Mouse (Mus musculus) hindbrain, embryonic 10.5 days (tissue): ENCODE results near the gene Slc25a47. TPM values are rescaled to one million over a fixed set of nuclear protein-coding genes. Genes with fewer than 3 reads are reported as not detected.

Source experiments
- DNase-seq: peaks from one replicate; pipeline ENCODE4 v3.0.0-alpha.2; 2017; ENCODE audit warnings: low spot score
- H3K27ac ChIP-seq: fragments of 300-500 bp; sonication (generic); 2 replicates; pipeline ENCODE4 v1.5.1; 2016; ENCODE audit warnings: mild to moderate bottlenecking, moderate library complexity
- H3K27me3 ChIP-seq: fragments of 300-500 bp; sonication (generic); 2 replicates; pipeline ENCODE4 v1.6.1; 2016; ENCODE audit warnings: mild to moderate bottlenecking; ENCODE audit not compliant: poor library complexity, insufficient read depth, severe bottlenecking
- H3K36me3 ChIP-seq: fragments of 300-500 bp; sonication (generic); 2 replicates; pipeline ENCODE4 v1.6.1; 2016; ENCODE audit warnings: mild to moderate bottlenecking, moderate library complexity
- H3K4me1 ChIP-seq: fragments of 300-500 bp; sonication (generic); replicated peaks from 2 replicates; pipeline ENCODE4 v1.6.1; 2016; ENCODE audit warnings: mild to moderate bottlenecking
- H3K4me3 ChIP-seq: fragments of 300-500 bp; sonication (generic); 2 replicates; pipeline ENCODE4 v1.5.1; 2016; ENCODE audit warnings: mild to moderate bottlenecking, moderate library complexity
- H3K9me3 ChIP-seq: fragments of 300-500 bp; sonication (generic); 2 replicates; pipeline ENCODE4 v1.6.1; 2016; ENCODE audit warnings: mild to moderate bottlenecking, moderate library complexity
- WGBS: fragments of 180-500 bp; shearing (Covaris S2); methylation state at CpG from one replicate; pipeline ENCODE4 v1.1.7; 2016; 5-methylcytosine and 5-hydroxymethylcytosine counted together
- polyA plus RNA-seq: library from polyadenylated mRNA; unstranded; fragments of >200 nt; fragmentation: Nextera tagmentation; extraction: Ambion mirVana; gene quantifications from 2 replicates; pipeline ENCODE4 v1.2.1, GENCODE M21; 2016

Gene Slc25a47
- polyA plus RNA-seq, 1 experiment from 2014 or later = 10.3 TPM

DNA sequence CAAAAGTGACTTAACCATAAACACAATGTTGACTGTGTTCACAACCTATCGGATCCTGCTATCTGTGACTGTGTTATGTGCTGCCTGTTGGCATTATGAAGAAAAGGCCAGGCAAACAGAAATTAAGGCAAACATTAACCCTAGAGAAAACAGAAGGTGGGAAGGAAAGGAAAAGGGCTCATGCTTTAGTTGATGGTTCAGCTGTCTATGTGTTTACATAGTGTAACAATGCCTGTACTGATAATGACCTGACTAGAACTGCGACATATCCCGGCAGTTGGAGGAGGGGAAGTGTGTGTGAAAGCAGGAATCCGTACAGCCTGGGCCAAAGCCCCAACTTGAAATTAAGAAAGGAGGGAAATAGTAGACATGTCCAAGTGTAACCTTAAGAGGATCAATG is 51.2 kb downstream of the Slc25a47 start:
- 91% methylated on average over 4 of the region's 4 CpGs for WGBS
- DNase-seq = no peak
- Histone ChIP-seq H3K27ac (no peak overlapping the region), H3K4me1 (no peaks in the 10 kb centered on the region), H3K9me3 (no peaks in the 10 kb centered on the region), H3K36me3 (peaks cover 93% of the 10 kb centered on the region), H3K27me3 (no peaks in the 10 kb centered on the region), H3K4me3 (no peak overlapping the region)

DNA sequence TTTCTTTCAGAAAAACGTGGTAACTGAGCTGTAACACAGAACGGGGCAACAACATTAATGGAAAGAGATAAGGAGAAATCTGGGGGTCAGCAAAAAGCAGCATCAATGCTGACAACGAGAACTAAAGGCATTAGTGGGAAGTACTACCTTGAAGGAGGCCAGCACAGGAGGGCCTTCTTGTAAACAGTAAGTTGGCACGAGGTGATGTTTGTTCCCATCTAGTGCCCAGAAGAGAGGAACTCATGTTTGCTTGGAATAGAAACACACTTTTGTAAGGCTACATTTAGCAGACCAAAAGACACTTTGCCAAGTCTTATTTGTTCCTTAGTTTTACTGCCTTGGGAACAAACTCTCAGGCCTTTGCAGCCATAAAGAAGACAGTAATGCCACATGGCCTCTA is 52.8 kb downstream of the Slc25a47 start:
- DNase-seq = no peak
- WGBS = 67% methylated on average over 4 of the region's 4 CpGs
- peaks cover 78% of the 10 kb centered on the region for H3K36me3 ChIP-seq

DNA sequence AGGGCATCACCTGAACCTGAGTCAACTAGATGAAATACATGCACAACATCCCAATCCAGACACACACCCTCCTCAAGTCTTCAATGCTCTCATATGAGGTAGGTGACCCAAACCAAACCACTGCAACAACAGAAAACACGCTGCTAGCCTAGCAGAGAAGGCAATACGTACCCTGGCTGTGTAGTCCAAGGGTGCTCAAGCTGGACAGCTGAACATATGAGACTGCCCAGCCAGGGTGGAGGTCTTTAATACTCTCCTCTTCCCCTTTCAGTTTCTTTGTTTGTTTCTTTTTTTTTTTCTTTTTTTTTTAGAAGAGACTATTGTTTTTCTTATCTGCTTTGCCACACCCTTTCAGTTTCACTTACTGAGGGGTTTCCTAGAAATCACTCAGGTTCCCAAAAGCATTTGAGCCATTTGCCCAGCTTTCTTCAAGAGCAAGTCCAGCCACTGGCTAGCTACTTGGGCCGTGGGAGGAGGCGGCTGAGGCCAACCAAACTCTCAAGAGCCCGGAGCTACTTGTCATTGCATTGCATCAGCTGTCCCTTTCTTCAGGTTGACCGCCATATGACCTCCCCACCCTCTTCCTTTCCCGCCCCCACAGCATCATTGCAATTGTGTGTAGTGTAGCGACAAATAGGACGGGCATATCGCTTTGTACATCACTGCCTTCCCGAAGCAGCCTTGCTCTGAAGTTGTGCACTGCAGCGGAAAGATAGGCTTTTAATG is 57.3 kb downstream of the Slc25a47 start, which contains the start of gene Wdr25:
Wdr25 (plus strand) TSS at position 643 of the 726 bp plus-strand sequence.
- Histone ChIP-seq H3K36me3 (peaks cover 35% of the 10 kb centered on the region), H3K4me3 (peak within 1 kb of the TSS; percentile 94), H3K4me1 (peaks cover 25% of the 10 kb centered on the region), H3K9me3 (no peaks in the 10 kb centered on the region), H3K27ac (peak within 1 kb of the TSS; percentile 91), H3K27me3 (no peaks in the 10 kb centered on the region)
- 25% methylated on average over 12 of the region's 12 CpGs for WGBS
- no peak for DNase-seq

More for the DNA sequence above, 52.8 kb downstream of the Slc25a47 start:
- H3K4me1 ChIP-seq = peaks cover 15% of the 10 kb centered on the region
- H3K9me3 ChIP-seq = no peaks in the 10 kb centered on the region
- no peak overlapping the region for H3K27ac ChIP-seq
- no peak overlapping the region for H3K4me3 ChIP-seq
- H3K27me3 ChIP-seq = no peaks in the 10 kb centered on the region

DNA sequence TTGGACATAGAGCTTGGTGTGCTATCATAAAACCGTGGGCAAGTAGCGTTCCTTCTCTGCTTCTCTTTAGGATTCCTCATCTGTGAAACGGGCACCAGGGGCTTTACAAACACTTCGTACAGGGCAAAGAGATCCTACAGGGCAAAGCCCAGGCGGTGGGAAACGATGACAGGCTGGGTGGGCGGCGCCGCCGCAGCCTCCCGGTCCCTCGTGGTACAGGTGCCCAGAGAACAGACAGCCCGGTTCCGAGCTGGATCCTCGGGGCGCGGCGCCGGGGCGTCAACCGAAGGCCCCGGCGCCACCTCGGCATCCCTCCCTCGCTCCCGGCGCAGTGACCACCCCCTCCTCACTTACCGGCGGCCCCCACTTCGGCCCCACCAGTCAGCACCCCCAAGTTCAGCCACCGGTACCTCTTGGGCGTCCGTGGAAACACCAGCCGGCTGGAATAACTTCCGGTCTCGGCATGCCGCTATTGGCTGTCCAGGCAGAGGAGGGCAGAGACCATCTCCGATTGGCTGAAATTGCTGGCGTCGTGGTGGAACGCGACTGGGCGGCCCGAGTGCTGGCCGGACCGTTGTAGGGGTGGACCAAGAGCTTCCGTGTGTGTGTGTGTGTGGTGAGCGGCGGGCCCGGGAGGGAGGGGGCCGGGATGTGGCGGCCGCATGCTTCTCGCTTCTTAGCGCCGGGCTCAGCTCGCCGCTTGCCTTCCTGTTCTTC is 58.0 kb downstream of the Slc25a47 start, which contains the start of gene Wars:
Wars (minus strand) TSS at position 460 of the 717 bp plus-strand sequence.
- under 1% methylated on average over 58 of the region's 58 CpGs for WGBS
- no peaks in the 10 kb centered on the region for H3K27me3 ChIP-seq
- peak; percentile 97 for DNase-seq
- H3K4me3 ChIP-seq = peak within 1 kb of the TSS; percentile 94
- peak within 1 kb of the TSS; percentile 91 for H3K27ac ChIP-seq
- peaks cover 25% of the 10 kb centered on the region for H3K4me1 ChIP-seq
- H3K9me3 ChIP-seq = no peaks in the 10 kb centered on the region
- peaks cover 33% of the 10 kb centered on the region for H3K36me3 ChIP-seq

DNA sequence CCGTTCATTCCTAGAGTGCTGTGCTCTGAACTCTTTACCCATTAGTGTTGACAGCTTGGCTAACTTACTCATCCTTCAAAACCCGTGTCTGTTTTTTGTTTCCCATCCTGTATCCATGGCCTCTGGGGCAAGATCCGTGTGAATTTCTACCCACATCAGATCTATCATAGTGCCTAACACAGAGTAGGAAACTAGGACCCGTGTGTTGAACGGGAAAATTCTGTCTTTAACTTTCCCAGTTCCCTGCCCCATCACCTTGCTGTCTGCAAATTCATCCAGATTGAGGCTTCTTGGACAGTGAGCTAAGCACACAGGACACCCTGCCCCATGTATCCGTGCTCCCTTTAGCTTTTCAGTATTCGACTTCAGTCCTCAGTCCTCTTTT is 58.6 kb downstream of the Slc25a47 start:
- peak overlapping the region; percentile 94 for H3K4me3 ChIP-seq
- no peaks in the 10 kb centered on the region for H3K9me3 ChIP-seq
- H3K4me1 ChIP-seq = peaks cover 25% of the 10 kb centered on the region
- WGBS = 3% methylated on average over 7 of the region's 7 CpGs
- peaks cover 30% of the 10 kb centered on the region for H3K36me3 ChIP-seq
- peak overlapping the region; percentile 91 for H3K27ac ChIP-seq
- DNase-seq = no peak
- no peaks in the 10 kb centered on the region for H3K27me3 ChIP-seq

DNA sequence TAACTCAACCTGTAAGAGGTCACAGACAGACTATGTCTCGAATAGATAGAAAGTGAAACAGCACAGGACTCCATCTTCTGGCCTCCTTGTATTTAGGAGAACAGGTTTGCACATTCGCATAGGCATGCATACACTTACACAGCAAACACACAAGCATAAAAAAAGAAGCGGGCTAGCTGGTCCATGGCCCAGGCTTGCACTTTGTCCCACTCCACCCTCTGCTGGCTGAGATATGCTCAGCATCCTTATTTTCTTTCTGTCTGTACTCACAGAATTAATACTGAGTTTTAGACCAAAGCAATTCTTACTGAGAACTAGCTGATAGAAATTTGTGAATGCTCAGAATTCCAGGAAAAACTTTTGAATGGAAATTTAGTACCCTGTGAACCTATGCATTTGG is 60.2 kb downstream of the Slc25a47 start:
- no peak for DNase-seq
- Histone ChIP-seq H3K4me1 (peaks cover 25% of the 10 kb centered on the region), H3K9me3 (no peaks in the 10 kb centered on the region), H3K27ac (no peak overlapping the region), H3K27me3 (no peaks in the 10 kb centered on the region), H3K36me3 (peaks cover 17% of the 10 kb centered on the region; the same call in 1 of the 2 replicates), H3K4me3 (no peak overlapping the region)
- 77% methylated on average over 3 of the region's 3 CpGs for WGBS

DNA sequence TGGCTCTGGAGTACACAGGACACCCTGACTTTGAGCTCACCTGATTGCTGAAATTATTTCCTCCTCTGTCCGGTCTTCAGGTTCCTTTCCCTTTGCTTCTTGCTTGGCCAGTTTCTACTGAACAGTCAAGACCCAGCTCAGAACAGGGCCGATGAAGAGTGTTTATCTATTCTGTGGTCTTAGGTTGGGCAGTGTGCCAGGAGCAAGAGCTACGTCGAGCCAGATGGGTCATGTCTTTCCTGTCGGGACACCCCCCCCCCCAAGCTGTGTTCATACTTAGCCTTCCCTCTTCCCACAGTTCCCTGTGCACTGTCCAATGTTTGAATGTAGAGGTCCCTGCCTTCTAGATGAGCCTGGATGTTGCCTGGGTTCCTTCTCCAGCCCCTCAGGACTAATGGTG is 65.5 kb downstream of the Slc25a47 start:
- WGBS = 87% methylated on average over 5 of the region's 5 CpGs
- Histone ChIP-seq H3K4me3 (no peak overlapping the region), H3K9me3 (no peaks in the 10 kb centered on the region), H3K36me3 (peaks cover 12% of the 10 kb centered on the region; the same call in 1 of the 2 replicates), H3K27me3 (0 out of 2 replicates have a peak, but pooled peaks cover 4% of the 10 kb centered on the region), H3K4me1 (peaks cover 25% of the 10 kb centered on the region), H3K27ac (no peak overlapping the region)
- DNase-seq = no peak

DNA sequence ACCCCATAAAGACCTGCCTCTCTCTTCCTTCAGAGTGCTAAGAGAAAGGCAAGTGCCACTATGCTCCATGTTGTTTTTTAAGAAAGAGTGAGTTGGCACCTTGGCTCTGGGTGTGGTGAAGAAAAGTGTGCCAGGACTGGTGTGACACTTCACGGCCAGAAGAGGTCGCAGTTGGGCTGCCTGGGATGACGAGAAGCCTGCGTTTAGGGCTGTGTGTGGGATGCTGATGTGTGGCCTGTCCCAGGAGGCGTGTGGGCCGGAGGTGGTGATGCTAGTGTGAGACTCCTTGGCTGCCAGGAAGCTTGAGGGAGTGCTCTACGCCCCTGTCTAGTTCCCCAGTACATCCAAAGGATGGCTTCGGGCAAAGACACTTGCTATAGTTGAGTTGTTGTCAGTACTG is 67.1 kb downstream of the Slc25a47 start:
- no peaks in the 10 kb centered on the region for H3K9me3 ChIP-seq
- DNase-seq = peak; percentile 63
- H3K27ac ChIP-seq = no peak overlapping the region
- no peak overlapping the region for H3K4me3 ChIP-seq
- H3K4me1 ChIP-seq = peaks cover 32% of the 10 kb centered on the region
- peaks cover 4% of the 10 kb centered on the region; the same call in 1 of the 2 replicates for H3K27me3 ChIP-seq
- WGBS = 25% methylated on average over 8 of the region's 8 CpGs
- H3K36me3 ChIP-seq = peaks cover 12% of the 10 kb centered on the region; the same call in 1 of the 2 replicates

DNA sequence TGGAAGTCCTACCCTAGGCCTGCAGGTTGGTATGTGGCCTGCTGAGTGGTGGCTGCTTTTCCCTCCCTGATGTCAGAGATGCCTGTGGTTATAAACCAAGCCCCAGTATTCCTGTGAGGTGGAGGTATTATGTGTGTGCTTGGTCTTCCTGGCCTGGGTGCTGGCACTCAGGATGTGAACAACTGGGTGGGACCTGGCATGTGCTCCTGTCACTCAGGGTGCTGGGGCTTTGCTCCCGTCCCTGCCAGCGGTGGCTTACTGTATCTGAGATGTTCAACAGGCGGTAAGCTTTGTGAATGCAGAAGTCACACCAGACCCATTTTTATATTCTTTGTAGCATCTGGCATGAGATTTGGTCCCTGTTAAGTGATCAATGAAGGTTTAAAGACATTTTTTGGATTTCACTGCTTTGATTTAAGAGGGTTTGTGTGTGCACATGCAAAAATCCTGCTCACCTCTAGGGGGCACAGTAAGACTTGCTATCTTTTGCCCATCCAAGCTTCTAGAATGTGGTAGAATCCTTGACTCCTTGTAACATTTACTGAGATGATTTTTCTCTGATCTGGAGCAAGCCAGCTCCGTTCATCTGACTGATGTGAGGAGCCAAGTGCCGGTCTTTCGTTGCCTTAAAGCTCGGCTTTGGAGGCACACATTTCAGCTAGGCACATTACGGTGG is 67.9 kb downstream of the Slc25a47 start:
- H3K27me3 ChIP-seq = peaks cover 4% of the 10 kb centered on the region; the same call in 1 of the 2 replicates
- DNase-seq = peak; percentile 57
- H3K4me1 ChIP-seq = peaks cover 32% of the 10 kb centered on the region
- H3K36me3 ChIP-seq = 0 out of 2 replicates have a peak, but pooled peaks cover 5% of the 10 kb centered on the region
- H3K9me3 ChIP-seq = no peaks in the 10 kb centered on the region
- 86% methylated on average over 8 of the region's 8 CpGs for WGBS
- no peak overlapping the region for H3K4me3 ChIP-seq
- H3K27ac ChIP-seq = 0 out of 2 replicates have a peak overlapping the region, but pooled peaks have one; percentile 25

DNA sequence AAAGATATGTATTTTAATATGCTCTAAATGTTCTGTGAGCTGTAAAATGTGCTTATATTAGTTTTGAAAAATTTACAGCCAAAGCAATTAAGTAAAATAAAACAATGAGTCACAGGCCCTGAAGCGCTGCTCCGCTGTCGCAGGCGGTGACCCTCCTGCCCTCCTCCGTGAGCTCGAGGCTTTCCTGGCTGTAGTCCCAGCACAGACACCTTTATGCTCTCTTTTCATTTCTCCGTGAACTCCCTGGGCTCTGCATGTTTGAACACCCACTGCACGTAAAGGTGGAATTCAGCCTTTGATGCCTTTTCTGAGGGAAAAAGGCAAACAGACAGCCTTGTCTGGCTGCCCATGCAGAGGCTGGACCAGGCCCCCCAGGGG is 68.4 kb downstream of the Slc25a47 start:
- H3K27ac ChIP-seq = peak overlapping the region; percentile 25; the same call in 1 of the 2 replicates
- WGBS = 56% methylated on average over 8 of the region's 8 CpGs

DNA sequence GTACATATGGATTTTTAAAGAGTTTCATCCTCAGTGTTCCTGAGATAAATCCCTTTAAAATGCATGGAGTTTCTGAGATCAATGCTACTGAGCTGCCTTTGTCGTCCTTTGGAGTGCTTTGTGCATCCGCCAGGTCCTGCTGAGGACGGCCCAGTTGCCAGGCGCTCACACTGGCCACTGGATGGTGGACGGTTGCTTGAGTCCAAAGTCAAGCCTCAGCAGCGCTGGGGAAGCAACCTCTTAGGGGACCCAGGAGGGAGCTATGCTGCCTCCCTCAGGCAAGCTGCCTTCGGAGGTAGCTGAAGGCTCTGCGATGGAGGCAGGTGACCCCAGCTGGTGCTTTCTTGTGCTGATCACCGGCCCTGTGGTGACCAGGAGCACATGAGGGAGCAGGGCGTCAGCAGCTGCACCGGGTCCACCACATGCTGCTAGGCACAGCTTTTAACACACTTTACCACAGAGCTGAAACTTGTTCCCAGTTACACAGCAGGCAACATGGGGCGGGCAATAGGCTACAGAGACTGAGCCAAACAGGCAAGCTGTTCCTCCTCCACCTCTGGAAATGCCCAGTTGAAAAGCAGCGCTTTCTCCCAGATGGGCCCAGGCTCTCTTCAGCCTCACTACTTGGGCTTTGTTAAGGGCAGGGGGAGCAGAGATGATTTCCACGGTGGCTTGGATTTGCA is 69.9 kb downstream of the Slc25a47 start:
- WGBS = 27% methylated on average over 14 of the region's 14 CpGs
- H3K27ac ChIP-seq = peak overlapping the region; percentile 73
- H3K4me1 ChIP-seq = peaks cover 35% of the 10 kb centered on the region

More for the DNA sequence above, 68.4 kb downstream of the Slc25a47 start:
- no peak for DNase-seq
- peaks cover 34% of the 10 kb centered on the region for H3K4me1 ChIP-seq
- 0 out of 2 replicates have a peak, but pooled peaks cover 2% of the 10 kb centered on the region for H3K36me3 ChIP-seq
- no peaks in the 10 kb centered on the region for H3K9me3 ChIP-seq
- H3K4me3 ChIP-seq = no peak overlapping the region
- H3K27me3 ChIP-seq = peaks cover 4% of the 10 kb centered on the region; the same call in 1 of the 2 replicates

DNA sequence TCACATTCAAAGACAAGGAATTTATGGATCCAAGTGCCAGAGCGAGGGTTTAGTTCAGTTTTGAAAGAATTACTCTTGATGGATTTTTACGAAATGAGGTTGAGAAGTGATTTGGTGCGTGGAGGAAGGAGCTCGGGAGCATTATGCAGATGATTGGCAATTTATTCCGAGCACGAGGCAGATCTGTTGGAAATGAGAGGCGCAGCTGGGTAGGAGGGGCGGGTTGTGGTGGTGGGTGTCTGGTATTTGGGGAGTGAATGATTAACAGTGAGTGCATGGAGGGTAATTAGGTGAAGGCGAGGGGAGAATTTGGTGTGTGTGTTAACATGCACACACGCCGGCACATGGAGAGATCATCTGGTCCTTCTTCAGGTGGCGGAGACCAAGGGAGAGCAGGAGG is 70.6 kb downstream of the Slc25a47 start:
- H3K4me1 ChIP-seq = peaks cover 37% of the 10 kb centered on the region
- H3K4me3 ChIP-seq = no peak overlapping the region
- DNase-seq = no peak
- no peaks in the 10 kb centered on the region for H3K9me3 ChIP-seq
- 66% methylated on average over 12 of the region's 12 CpGs for WGBS
- H3K36me3 ChIP-seq = no peaks in the 10 kb centered on the region
- peaks cover 4% of the 10 kb centered on the region; the same call in 1 of the 2 replicates for H3K27me3 ChIP-seq
- H3K27ac ChIP-seq = peak overlapping the region; percentile 73; the same call in 1 of the 2 replicates

More for the DNA sequence above, 69.9 kb downstream of the Slc25a47 start:
- no peak overlapping the region for H3K4me3 ChIP-seq
- H3K9me3 ChIP-seq = no peaks in the 10 kb centered on the region
- peaks cover 4% of the 10 kb centered on the region; the same call in 1 of the 2 replicates for H3K27me3 ChIP-seq
- peak; percentile 30 for DNase-seq
- no peaks in the 10 kb centered on the region for H3K36me3 ChIP-seq
